Mouse (Mus musculus): ENCODE results near the gene Vmn1r191. TPM values are rescaled to one million over a fixed set of nuclear protein-coding genes. Genes with fewer than 3 reads are reported as not detected.

Gene Vmn1r191
- polyA plus RNA-seq, 1 experiment from 2014 or later: not detected

Small RNAs within 50 kb of the gene (microRNA-seq; reads per million reads assigned to microRNA genes)
- gene Gm23282 (not detected), gene Gm25084 (not detected)

Other genes starting within 250 kb of the Vmn1r191 start
- 28.3 and 34.9 TPM in 2 replicates for gene Zfp184, start 238.9 kb downstream of the Vmn1r191 start, polyA plus RNA-seq (2014; fragmentation: Nextera tagmentation; extraction: Ambion mirVana)
- gene Pom121l2, start 202.8 kb downstream of the Vmn1r191 start, polyA plus RNA-seq (2014; fragmentation: Nextera tagmentation; extraction: Ambion mirVana): 0.14 TPM in 1 of 2 replicates, not detected in the other
- gene Prss16, start 174.2 kb downstream of the Vmn1r191 start, polyA plus RNA-seq (2014; fragmentation: Nextera tagmentation; extraction: Ambion mirVana): 0.10 TPM in 1 of 2 replicates, not detected in the other
- gene Hist1h2ah, start 148.4 kb downstream of the Vmn1r191 start, polyA plus RNA-seq (2014; fragmentation: Nextera tagmentation; extraction: Ambion mirVana): 4.8 and 8.3 TPM in 2 replicates
- gene Hist1h2bk, start 148.1 kb downstream of the Vmn1r191 start, polyA plus RNA-seq (2014; fragmentation: Nextera tagmentation; extraction: Ambion mirVana): 2.5 and 3.5 TPM in 2 replicates
- 14.0 and 18.0 TPM in 2 replicates for gene Hist1h4i, start 142.6 kb downstream of the Vmn1r191 start, polyA plus RNA-seq (2014; fragmentation: Nextera tagmentation; extraction: Ambion mirVana)
- gene Hist1h2ag, start 141.0 kb downstream of the Vmn1r191 start, polyA plus RNA-seq (2014; fragmentation: Nextera tagmentation; extraction: Ambion mirVana): 20.4 and 37.4 TPM in 2 replicates
- gene Hist1h2bj, start 140.8 kb downstream of the Vmn1r191 start, polyA plus RNA-seq (2014; fragmentation: Nextera tagmentation; extraction: Ambion mirVana): 3.0 and 7.0 TPM in 2 replicates
- gene Vmn1r188, start 99.5 kb downstream of the Vmn1r191 start, polyA plus RNA-seq (2014; fragmentation: Nextera tagmentation; extraction: Ambion mirVana): not detected in 2 replicates
- not detected in 2 replicates for gene Vmn1r189, start 78.1 kb downstream of the Vmn1r191 start, polyA plus RNA-seq (2014; fragmentation: Nextera tagmentation; extraction: Ambion mirVana)
- not detected in 2 replicates for gene Vmn1r192, start 7.2 kb upstream of the Vmn1r191 start, polyA plus RNA-seq (2014; fragmentation: Nextera tagmentation; extraction: Ambion mirVana)
- gene Vmn1r193, start 39.2 kb upstream of the Vmn1r191 start, polyA plus RNA-seq (2014; fragmentation: Nextera tagmentation; extraction: Ambion mirVana): not detected in 2 replicates
- gene Vmn1r194, start 60.2 kb upstream of the Vmn1r191 start, polyA plus RNA-seq (2014; fragmentation: Nextera tagmentation; extraction: Ambion mirVana): not detected in 2 replicates
- not detected in 2 replicates for gene Vmn1r195, start 86.6 kb upstream of the Vmn1r191 start, polyA plus RNA-seq (2014; fragmentation: Nextera tagmentation; extraction: Ambion mirVana)
- gene Vmn1r196, start 106.0 kb upstream of the Vmn1r191 start, polyA plus RNA-seq (2014; fragmentation: Nextera tagmentation; extraction: Ambion mirVana): not detected in 2 replicates
- gene Vmn1r197, start 140.6 kb upstream of the Vmn1r191 start, polyA plus RNA-seq (2014; fragmentation: Nextera tagmentation; extraction: Ambion mirVana): not detected in 2 replicates
- not detected in 2 replicates for gene Vmn1r198, start 166.4 kb upstream of the Vmn1r191 start, polyA plus RNA-seq (2014; fragmentation: Nextera tagmentation; extraction: Ambion mirVana)
- gene Vmn1r199, start 195.8 kb upstream of the Vmn1r191 start, polyA plus RNA-seq (2014; fragmentation: Nextera tagmentation; extraction: Ambion mirVana): not detected in 2 replicates
- not detected in 2 replicates for gene Vmn1r200, start 206.4 kb upstream of the Vmn1r191 start, polyA plus RNA-seq (2014; fragmentation: Nextera tagmentation; extraction: Ambion mirVana)

Data from forebrain, embryonic 14.5 days (tissue).